In genomic region chr11:84870337-84871043, GRCm38 (mm10) we compare ENCODE assay signal across 8 mouse cellular contexts. TPM values are rescaled to one million over a fixed set of nuclear protein-coding genes. Genes with fewer than 3 reads are reported as not detected.
DNase-seq lines count a peak whose midpoint lies in the region; ATAC-seq and TF ChIP-seq lines count a peak whose summit lies in the region.

Gene Ggnbp2 (minus strand): TSS chr11:84870817.

- intact Hi-C loops in heart, postnatal 36 days (cut with DNase I), result loop anchor here (2.0 kb wide), 2 partner anchors 42 to 50 kb away; partner anchors contain the start of gene Dhrs11

- peak within 1 kb of the TSS; percentile 99 for H3K9ac ChIP-seq in ES-E14 (ENCODE audit: insufficient read depth, low read depth, low read length, poor library complexity, severe bottlenecking)
- H3K9ac ChIP-seq in forebrain, embryonic 16.5 days (replicated peaks; ENCODE audit: low read depth, low read length), result peak within 1 kb of the TSS; percentile 96
- peak within 1 kb of the TSS; percentile 89 for H3K9ac ChIP-seq in lung, embryonic 15.5 days

- H3K9me3 ChIP-seq in ES-E14 (ENCODE audit: control insufficient read depth, insufficient read depth, low read depth, low read length), result no peaks in the 10 kb centered on the region
- no peaks in the 10 kb centered on the region for H3K9me3 ChIP-seq in forebrain, embryonic 16.5 days (ENCODE audit: control insufficient read depth, low read length)
- H3K9me3 ChIP-seq in lung, embryonic 15.5 days, result no peaks in the 10 kb centered on the region

- H3K27me3 ChIP-seq in forebrain, embryonic 16.5 days (replicated peaks; ENCODE audit: control insufficient read depth, insufficient read depth, low read length), result no peaks in the 10 kb centered on the region
- H3K27me3 ChIP-seq in lung, embryonic 15.5 days, result no peaks in the 10 kb centered on the region

- H3K4me2 ChIP-seq in forebrain, embryonic 16.5 days (ENCODE audit: low read length), result peak within 1 kb of the TSS; percentile 92
- peak within 1 kb of the TSS; percentile 72 for H3K4me2 ChIP-seq in lung, embryonic 15.5 days

- WGBS in forebrain, embryonic 16.5 days, result under 1% methylated on average over 42 of the region's 62 CpGs
- WGBS in lung, embryonic 15.5 days, result under 1% methylated on average over 45 of the region's 62 CpGs

- in situ Hi-C loops in ES-E14 (cut with MboI; ENCODE audit: low sequenced_read_pairs in 2 of 2, unreplicated experiment in 2 of 2), result no loop called here

- peak within 1 kb of the TSS; percentile 99 for H3K27ac ChIP-seq in ES-E14 (ENCODE audit: insufficient read depth, low read depth, low read length, poor library complexity, severe bottlenecking)
- peak within 1 kb of the TSS; percentile 99 for H3K27ac ChIP-seq in forebrain, embryonic 16.5 days (ENCODE audit: low read length)
- peak within 1 kb of the TSS; percentile 99 for H3K27ac ChIP-seq in lung, embryonic 15.5 days

- peak; percentile 84 for ATAC-seq in forebrain, embryonic 16.5 days
- ATAC-seq in lung, embryonic 15.5 days (ENCODE audit: borderline replicate concordance, extremely low read depth, low FRiP score, low TSS enrichment), result peak; percentile 91

- peaks cover 2 to 7% of the 10 kb centered on the region in 2 experiments; a peak in 3 of 4 replicates for H3K4me1 ChIP-seq in ES-E14 (ENCODE audit: control insufficient read depth in 2 of 2, insufficient read depth in 2 of 2, low read length in 2 of 2, poor library complexity in 1 of 2)
- H3K4me1 ChIP-seq in forebrain, embryonic 16.5 days (replicated peaks; ENCODE audit: control insufficient read depth, insufficient read depth, low read length), result peaks cover 19% of the 10 kb centered on the region
- peaks cover 16% of the 10 kb centered on the region for H3K4me1 ChIP-seq in lung, embryonic 15.5 days

- peak within 1 kb of the TSS; percentile 88 to 90 for H3K4me3 ChIP-seq in ES-E14 (ENCODE audit: insufficient read depth in 1 of 2, low read depth in 1 of 2, low read length in 2 of 2, poor library complexity in 1 of 2, severe bottlenecking in 1 of 2)
- peak within 1 kb of the TSS; percentile 81 for H3K4me3 ChIP-seq in forebrain, embryonic 16.5 days (replicated peaks; ENCODE audit: low read length)
- peak within 1 kb of the TSS; percentile 78 for H3K4me3 ChIP-seq in lung, embryonic 15.5 days

- DNase-seq in ES-E14 (ENCODE audit: low read depth, low spot score), result peak; percentile 77
- DNase-seq in cerebellum, adult 11-12 months, result peak; percentile 92
- peak; percentile 91 to 98 for DNase-seq in heart, postnatal 36 days
- peak; percentile 85 to 88 for DNase-seq in layer of hippocampus, adult 8-10 months (ENCODE audit: low spot score in 2 of 2)
- DNase-seq in ovary, adult 18-20 months (ENCODE audit: low spot score), result peak; percentile 90
- DNase-seq in thymus, postnatal 0 days (ENCODE audit: low spot score), result peak; percentile 95

- H3K36me3 ChIP-seq in ES-E14 (ENCODE audit: control insufficient read depth, insufficient read depth, low read length, poor library complexity, severe bottlenecking), result peaks cover 2% of the 10 kb centered on the region
- H3K36me3 ChIP-seq in forebrain, embryonic 16.5 days (ENCODE audit: control insufficient read depth, insufficient read depth), result no peaks in the 10 kb centered on the region
- H3K36me3 ChIP-seq in lung, embryonic 15.5 days, result peaks cover 6% of the 10 kb centered on the region; the same call in 1 of the 2 replicates

TF ChIP-seq in ES-E14, 5 proteins besides CTCF, POLR2A, EP300 and RAD21:
- TF ChIP-seq CHD2 (IDR thresholded peaks at IDR 0.05; ENCODE audit: low read depth, low read length) (peak; percentile 92), MAFK (IDR thresholded peaks at IDR 0.05; ENCODE audit: insufficient read depth, low read depth, low read length) (no peak)
TF ChIP-seq in ES-E14: peak in this region for 1.

RNA-seq across cellular contexts. Expression of gene Ggnbp2, which starts in this region (rescaled TPM):
- total RNA-seq in ES-E14 (2012; rRNA removed), result 38.6 and 59.1 TPM in 2 replicates
- 71.4 and 73.3 TPM in 2 replicates for polyA plus RNA-seq in forebrain, embryonic 16.5 days (2015; fragmentation: Nextera tagmentation; extraction: Ambion mirVana)
- 10 to 100 TPM; 48.3 to 48.8 TPM for total RNA-seq in heart, postnatal 36 days (2021)
- 100 to 1,000 TPM in 1 of 4 experiments, 10 to 100 TPM in 3; 91.1 to 104 (median 95.4) TPM for total RNA-seq in layer of hippocampus, adult 8-10 months (2022)
- polyA plus RNA-seq in lung, embryonic 15.5 days (2015; fragmentation: Nextera tagmentation; extraction: Ambion mirVana), result 61.2 and 65.4 TPM in 2 replicates
- polyA plus RNA-seq in thymus, postnatal 0 days (2015; fragmentation: Nextera tagmentation; extraction: Ambion mirVana), result 80.3 and 100 TPM in 2 replicates

Comparison
In these comparisons a context has a peak if more than half of its experiments do, and no peak if none do; other contexts are left out.
1. Peak in every context shown above with its lines: DNase-seq, ATAC-seq, H3K4me3 ChIP-seq and H3K27ac ChIP-seq.